Mouse (Mus musculus) cerebellum, postnatal 4 days (tissue): Measurements from ENCODE around the gene Megf11.
A peak's percentile ranks its signal among the peaks of the same experiment; 100 is the strongest.

Experiments used
- DNase-seq, 2 experiments: peaks; one replicate each; pipeline ENCODE4 v3.0.0; 2022; ENCODE audit warnings: low spot score in 2 of 2, mixed read lengths in 1 of 2

Megf11 gene

DNA sequence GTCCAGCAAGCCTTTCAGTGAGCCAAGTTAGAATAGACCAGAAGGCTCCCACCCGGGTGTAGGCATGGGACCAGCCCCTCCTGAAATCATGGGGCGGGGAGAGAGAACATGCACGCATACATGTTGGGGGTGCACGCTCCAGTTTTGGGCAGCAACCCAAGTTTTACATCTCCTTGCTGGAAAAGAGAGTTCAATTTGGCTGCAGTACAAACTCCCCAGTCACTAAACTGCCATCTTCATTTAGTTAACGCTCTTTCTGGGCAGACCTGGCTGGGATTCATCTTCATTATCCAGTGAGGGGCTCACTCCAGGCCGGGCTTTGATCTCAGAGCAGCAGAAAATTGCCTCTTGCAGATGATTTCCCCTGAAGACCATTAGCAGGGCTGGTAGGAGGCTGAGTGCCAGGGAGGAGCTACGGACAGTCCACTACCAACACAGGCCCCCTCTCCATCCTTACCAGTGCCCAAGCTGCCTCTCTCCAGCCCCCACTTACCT lies 218.8 kb downstream of the Megf11 start:
- DNase-seq: peak in 1 of 2 experiments; percentile 67

DNA sequence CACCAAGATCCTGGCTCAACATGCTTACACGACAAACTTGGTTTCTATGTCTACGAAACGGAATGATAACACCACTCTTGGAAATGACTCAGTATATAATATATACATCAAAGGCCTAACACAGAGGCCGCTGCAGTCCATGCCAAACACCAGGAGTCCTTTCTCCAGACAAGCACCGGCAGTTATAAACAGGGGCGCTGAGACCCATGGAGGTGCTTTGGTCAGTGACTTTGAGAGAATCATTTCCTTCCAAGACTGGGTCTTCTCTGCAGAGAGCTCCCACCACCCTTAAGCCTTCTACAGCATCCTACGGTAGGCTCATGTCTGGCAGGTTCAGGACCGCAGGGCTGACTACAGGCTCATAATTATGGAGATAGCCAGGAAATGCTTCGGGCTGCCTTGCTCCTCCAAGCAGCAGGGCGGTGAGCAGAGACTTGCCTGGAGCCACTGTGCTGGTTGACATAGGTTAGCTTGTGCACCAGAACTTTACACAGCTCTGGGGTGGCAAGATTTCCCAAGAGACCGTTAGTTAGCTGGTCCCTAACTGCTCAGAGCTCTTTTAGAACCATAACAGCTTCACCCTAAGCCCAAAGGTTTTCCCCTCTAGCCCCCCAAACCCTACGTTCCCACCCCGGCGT lies 219.8 kb downstream of the Megf11 start:
- no peak for DNase-seq

DNA sequence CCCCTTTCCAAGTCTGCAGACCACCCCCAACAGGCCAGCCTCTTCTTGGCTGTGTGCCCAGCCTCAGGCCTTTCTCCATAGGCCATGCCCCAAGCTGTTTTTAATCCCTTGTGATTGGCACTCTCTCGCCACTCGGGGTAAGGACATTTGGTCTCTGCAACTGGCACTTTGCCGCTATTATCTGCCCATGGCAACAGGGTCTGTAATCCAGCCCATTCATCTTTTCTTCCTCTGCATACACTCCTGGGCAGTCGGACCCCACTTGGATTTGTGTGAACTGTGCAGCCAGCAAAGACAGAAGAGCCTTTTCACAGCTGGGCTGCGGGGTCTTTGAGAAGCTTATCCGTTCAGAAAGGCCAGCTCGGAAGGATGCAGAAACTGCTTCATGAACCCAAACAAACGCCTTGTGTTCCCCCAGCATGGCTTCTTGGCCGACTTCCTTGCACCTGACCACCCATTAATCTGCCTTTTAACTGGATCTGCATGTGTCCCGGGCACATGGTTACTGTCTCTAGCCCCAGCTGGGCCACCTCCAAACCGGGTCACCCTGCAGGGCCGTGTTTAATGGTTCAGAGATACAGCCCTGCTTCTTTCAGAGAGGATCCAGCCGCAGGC lies 220.4 kb downstream of the Megf11 start:
- peak; percentile 41 to 71 for DNase-seq

DNA sequence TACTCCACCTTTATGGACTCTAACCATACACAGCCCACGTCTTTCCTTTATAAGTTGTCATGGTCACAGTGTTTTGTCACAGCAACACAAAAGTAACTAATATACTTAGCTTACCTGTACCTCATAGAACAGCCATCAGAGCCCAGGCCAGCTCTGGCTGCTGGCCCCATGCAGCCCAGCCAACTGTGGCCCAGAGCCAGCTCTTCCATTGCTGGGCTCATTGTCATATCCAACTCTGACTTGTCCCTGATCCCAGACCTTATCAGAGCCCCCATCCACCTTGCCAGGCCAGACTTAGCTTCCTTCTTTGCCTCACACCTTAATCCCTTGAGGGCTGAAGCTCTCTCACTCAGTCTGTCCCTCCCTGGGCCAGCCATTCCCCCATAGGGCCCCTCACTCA lies 221.6 kb downstream of the Megf11 start:
- DNase-seq: no peak

GRCm38 (mm10) chr9:64609546-64609945 lies 224.1 kb downstream of the Megf11 start:
- DNase-seq: peak; percentile 48 to 63

DNA sequence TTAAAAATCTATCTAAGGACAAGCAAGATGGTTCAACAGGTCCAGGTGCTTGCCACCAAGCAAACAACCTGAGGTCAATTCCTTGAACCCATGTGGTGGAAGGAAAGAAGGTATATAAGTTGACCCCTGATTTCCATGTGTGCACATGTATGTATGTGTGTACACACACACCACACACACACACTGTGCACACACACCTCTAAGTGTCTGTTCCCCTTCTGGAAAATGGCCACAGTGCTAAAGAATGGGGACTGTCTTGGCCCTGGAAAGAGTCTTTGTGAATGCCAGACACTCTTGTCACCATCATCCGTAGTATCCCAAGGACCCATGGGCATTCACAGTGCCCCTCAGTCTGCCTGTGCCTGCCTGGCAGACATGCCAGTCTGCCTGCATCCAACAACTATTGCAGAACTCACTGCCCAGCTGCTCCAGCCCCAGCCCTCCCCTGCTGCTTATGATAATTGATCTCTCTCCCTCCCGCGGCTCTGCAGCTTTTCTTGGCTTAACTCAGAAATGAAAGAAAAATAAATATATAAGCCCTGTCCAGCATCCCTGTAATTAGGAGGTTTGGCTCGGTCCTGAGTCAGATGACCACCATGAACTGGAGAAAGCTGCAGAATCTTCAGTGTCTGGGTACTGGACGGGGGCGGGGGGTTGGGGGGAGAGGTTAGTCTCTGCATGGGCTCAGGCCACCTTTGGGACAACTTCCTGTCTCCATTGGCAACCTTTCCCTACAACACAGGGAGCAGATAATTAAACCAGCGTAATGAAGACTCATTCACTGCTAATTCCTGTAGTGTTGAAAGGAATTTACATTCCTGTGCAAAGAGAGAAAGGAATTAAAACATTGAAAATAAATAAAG lies 226.9 kb downstream of the Megf11 start:
- DNase-seq: peak in 1 of 2 experiments; percentile 51

DNA sequence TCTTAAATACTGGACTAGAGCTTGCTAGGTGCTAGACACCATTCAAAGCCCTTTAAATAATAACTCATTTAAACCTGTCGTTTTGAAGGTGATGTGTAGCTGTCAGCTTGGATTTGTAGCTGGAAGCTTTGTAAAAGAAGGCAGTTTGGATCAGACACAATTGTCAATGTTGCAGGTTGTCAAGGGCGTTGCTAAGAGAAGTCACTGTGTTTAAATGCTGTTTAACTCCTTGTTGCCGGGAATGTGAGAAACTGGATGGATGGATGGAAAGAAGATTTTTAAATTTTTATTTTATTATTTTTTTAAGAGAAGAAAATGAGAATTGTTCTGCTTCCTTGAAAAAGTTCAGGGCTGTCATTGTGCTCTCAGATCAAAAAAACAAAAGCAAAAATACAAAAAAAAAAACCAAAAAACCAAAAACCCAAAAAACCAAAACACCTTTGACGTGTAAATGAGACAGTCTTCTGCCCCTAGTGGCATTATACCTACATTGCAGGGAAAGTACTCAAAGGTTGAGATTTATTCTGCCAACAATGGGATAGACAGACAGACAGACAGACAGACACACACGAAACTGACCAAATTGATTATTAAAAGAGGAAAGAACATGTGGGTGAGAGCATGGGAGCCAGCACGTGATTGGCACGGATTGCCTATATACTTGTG lies 227.7 kb downstream of the Megf11 start:
- DNase-seq: no peak

- DNase-seq: no peak
These were observed 232.0 kb downstream of the Megf11 start for GRCm38 (mm10) chr9:64617413-64617812.

DNA sequence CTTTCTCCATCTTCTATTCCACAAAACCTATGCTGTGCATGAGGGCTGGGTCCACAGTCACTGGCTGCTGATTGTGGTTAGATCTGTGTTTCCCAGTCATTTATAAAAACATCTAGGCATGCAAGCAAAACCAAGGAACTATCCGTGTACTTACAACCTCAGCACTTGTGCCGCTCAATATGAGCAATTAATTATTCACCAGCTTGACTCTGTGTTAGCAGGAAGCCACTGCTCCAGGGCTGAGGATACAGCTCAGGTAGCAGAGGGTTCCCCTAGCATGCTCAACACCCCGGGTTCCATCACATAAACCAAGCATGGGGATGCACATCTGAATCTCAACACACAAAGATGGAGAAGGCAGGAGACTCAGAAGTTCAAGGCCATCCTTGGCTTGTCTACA lies 233.0 kb downstream of the Megf11 start:
- DNase-seq: no peak

DNA sequence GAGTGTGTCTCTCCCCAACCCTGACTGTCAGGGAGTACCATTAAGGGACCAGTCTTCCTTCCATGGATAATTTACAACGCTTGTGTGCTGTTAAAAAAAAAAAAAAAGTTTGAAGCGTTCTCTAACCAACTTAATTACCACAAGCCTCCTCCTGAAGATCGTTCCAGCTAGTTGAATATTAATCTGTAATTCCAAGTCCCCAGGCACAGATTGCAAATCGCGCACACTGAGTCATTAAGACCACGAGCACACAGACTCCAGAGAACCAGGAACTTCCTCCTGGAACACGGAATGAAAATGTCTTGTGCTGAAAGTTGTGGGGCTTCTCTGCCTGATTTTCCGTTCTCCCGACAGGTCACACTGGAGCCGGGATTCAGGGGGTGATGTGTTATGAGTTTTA lies 234.0 kb downstream of the Megf11 start:
- no peak for DNase-seq

GRCm38 (mm10) chr9:64620596-64620995 lies 235.2 kb downstream of the Megf11 start:
- no peak for DNase-seq

DNA sequence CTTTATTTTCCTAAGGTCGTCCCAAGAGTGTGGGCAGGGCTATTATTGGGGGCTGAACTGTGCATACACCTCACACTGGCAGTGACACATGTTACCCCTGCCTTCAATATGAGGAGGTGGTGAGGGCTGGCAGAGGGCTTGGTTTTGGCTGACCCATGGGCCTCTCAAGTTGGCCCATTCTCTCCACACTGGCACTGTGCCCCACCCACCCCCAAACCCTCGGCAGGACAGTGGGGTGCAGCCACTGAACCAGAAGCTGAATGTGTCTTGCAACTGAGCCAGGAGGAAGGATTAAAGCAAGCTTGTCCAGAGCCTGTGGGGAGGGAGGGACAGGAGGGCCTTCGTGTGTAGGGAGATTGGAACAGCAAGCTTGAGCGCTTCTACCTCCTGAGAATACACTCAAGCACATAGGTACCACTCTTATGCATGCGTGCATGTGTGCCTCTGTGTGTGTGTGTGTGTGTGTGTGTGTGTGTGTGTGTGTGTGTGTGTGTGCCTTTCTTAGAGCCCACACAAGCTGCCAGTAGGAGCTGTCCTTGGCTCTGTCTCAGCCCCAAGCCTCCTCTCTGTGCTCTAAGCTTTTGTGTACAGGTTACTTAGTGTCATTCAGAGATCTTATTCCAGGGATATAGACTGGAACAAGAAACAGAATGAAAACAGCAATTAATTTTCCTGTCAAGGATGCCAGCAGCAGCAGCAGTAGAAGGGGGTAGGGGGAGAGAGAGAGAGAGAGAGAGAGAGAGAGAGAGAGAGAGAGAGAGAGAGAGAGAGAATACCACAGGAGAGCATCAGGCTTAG lies 236.3 kb downstream of the Megf11 start:
- DNase-seq: peak in 1 of 2 experiments; percentile 75

DNA sequence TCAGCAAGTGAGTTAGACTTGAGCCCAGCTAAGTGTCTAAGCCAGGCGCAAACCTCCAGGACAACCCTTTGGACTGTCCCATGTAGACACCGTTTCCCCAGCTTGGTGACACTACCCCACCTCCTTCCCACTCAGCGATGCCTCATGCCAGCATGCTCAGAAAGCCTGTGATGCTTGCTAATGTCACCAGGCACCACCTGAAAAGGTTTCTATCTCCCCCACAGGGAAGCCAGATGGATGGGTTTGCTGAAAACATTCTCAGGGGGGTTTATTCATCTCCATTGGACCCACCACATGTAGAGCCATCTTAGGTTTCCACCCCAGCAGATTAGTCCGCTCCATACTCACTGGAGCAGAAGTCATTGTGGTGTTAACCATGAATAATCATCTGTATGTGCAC lies 237.9 kb downstream of the Megf11 start:
- no peak for DNase-seq

DNA sequence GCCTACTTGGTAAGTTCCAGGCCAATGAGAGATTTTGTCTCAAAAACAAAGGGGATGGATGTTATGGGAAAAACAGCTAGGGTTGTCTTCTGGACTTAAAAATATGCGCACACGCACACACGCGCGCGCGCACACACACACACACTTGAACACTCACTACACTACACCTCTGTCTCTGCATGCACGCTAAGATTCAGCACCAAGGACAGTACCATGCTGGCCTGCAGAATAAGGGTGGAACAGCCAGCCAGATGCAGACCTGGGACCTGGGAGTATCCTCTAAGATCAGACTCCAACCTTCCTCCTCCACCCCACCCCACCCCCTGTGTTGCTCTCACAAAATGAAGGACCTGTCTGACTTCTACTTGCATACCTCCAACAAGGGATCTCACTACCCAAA lies 239.1 kb downstream of the Megf11 start:
- DNase-seq: no peak

DNA sequence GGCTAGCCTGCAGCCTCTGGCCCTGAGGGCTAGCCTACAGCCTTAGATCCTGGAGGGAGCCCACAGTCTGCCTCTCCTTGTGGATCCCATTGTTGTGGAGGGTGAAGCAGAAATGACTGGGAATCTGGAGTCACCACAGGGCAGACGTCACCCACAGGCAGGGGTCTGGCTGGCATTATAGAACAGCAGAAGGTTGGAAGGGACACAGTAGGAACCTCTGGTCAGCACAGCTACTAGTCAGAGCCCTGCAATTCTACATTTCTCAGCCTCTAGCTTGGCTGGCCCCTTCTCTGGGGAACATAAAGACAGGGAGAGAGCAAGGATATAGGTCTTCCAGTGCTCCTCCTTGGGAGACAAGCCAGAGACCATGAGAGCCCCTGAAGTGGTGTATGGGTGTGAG lies 244.4 kb downstream of the Megf11 start:
- no peak for DNase-seq

GRCm38 (mm10) chr9:64633169-64633568 lies 247.7 kb downstream of the Megf11 start:
- DNase-seq: no peak

GRCm38 (mm10) chr9:64636111-64636510 lies 250.7 kb downstream of the Megf11 start:
- no peak for DNase-seq

GRCm38 (mm10) chr9:64636961-64637360 lies 251.5 kb downstream of the Megf11 start:
- DNase-seq: no peak

- DNase-seq: peak in 1 of 2 experiments; percentile 18
These were observed 252.8 kb downstream of the Megf11 start for GRCm38 (mm10) chr9:64638250-64638649.

DNA sequence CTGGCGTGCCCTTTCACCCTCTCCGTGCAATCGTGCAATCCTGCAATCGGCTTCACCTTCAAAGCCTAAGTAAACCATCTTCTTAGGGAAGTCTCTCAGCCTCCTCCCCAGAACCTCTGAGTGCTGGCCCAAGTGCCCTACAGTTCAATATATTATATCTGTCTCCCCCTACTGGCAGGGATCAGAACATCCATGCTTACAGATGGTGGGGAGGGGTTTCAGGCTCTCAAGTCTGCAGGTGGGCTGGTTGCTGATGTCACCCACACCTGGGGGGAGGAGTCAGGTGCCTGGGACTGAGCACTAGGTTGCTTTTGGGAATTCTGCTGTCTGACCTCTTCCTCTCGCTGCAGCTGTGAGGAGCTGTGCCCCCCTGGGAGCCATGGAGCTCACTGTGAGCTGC lies 254.2 kb downstream of the Megf11 start:
- peak in 1 of 2 experiments; percentile 54 for DNase-seq

DNA sequence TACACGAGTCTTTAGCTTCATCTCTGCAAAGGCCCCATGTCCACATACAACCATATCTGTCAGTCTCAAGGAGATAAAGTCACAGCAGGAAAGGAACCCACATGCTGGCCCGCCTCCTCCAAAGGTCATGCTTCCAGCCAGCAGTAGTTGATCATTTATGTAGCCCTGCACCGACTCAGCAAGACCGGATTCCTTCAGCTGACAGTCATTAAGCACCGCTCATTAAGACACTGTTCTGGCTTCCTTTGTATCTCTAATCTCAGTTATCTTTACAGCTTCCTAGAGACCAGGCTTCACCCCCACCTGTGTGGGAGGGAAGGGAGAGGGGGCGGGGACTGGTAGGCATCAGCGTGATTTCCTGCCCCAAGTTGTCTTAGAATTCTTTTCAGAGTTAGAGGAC lies 258.7 kb downstream of the Megf11 start:
- DNase-seq: no peak
